Mouse (Mus musculus) small intestine, adult 2 months (tissue): ENCODE measurements at regions not wholly inside any gene's neighbourhood (a gene's known extent, or its start where the extent isn't known, plus 50 kb on each side); places are given as distances from the start of the nearest gene placed in this dataset.

Source experiments
- H3K27ac ChIP-seq: fragments of 200-500 bp; 2 replicates; pipeline ENCODE4 v1.5.1; 2012; ENCODE audit warnings: low read depth, low read length, control low read depth, inconsistent platforms; ENCODE audit not compliant: insufficient read depth
- H3K27me3 ChIP-seq: fragments of 200-500 bp; 2 replicates; pipeline ENCODE4 v1.6.1; 2012; ENCODE audit warnings: mild to moderate bottlenecking, moderate library complexity, low read length, inconsistent platforms; ENCODE audit not compliant: control insufficient read depth, insufficient read depth
- H3K36me3 ChIP-seq: fragments of 200-500 bp; 2 replicates; pipeline ENCODE4 v1.6.1; 2012; ENCODE audit warnings: mild to moderate bottlenecking, low read length, control low read depth, inconsistent platforms; ENCODE audit not compliant: control insufficient read depth, insufficient read depth
- H3K4me1 ChIP-seq: fragments of 200-500 bp; 2 replicates; pipeline ENCODE4 v1.6.1; 2012; ENCODE audit warnings: low read length, inconsistent platforms, mixed read lengths; ENCODE audit not compliant: control insufficient read depth, insufficient read depth, insufficient read length
- H3K4me3 ChIP-seq: fragments of 200-500 bp; 2 replicates; pipeline ENCODE4 v1.5.1; 2012; ENCODE audit warnings: low read depth, mild to moderate bottlenecking, control low read depth, inconsistent platforms, low read length, moderate library complexity
- CTCF ChIP-seq: fragments of 200-500 bp; IDR thresholded peaks from 2 replicates; pipeline ENCODE4 v1.5.1; 2012; ENCODE audit warnings: low read depth, mild to moderate bottlenecking, control low read depth, inconsistent platforms, low read length, moderate library complexity, mixed read lengths; ENCODE audit not compliant: insufficient replicate concordance, insufficient read length; ENCODE audit errors: extremely low read depth
- POLR2A ChIP-seq: fragments of 200-500 bp; IDR thresholded peaks from 2 replicates; pipeline ENCODE4 v1.6.1; 2012; ENCODE audit warnings: low read depth, mild to moderate bottlenecking, control low read depth, inconsistent platforms, low read length, moderate library complexity
- WGBS: fragments of 180-500 bp; shearing (Covaris S2); methylation state at CpG from one replicate; pipeline ENCODE4 v1.1.7; 2018; 5-methylcytosine and 5-hydroxymethylcytosine counted together

DNA sequence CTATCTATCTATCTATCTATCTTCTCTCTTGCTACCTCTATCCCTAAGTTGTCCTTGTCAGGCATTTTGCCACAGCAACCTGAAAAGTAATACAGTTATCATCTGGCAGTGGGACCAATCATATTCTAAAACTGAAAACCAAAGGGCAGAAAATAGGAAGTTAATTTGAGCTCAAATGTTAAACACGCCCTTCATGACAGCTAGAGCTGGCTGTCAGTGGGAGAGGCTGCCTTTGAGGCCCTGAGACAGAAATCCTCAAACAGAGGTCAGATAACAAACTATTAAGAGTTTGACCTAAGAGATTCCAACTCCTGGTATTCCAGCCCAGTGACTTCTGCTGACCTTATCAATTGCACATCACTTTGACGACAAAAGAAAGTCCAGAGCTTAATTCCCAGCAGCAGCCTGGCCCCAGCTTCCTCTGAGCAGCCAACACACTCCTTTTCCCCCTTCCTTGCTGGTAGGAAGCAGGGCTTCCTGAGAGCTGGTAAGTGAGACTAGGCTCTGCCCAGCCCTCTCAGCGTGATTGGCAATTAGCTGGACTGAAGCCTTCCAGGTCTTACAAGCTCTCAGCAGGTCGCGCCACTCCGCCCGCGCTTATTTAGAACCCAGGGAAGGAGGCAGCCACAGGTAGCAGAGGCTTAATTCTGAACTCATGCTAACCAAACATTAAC lies 250.0 kb downstream of the Sec61b start:
- Histone ChIP-seq H3K4me1 (no peaks in the 10 kb centered on the region), H3K4me3 (no peak overlapping the region), H3K36me3 (no peaks in the 10 kb centered on the region), H3K27ac (no peak overlapping the region), H3K27me3 (no peaks in the 10 kb centered on the region)
- TF ChIP-seq CTCF (no peak), POLR2A (no peak)
- 27% methylated on average over 8 of the region's 8 CpGs for WGBS

DNA sequence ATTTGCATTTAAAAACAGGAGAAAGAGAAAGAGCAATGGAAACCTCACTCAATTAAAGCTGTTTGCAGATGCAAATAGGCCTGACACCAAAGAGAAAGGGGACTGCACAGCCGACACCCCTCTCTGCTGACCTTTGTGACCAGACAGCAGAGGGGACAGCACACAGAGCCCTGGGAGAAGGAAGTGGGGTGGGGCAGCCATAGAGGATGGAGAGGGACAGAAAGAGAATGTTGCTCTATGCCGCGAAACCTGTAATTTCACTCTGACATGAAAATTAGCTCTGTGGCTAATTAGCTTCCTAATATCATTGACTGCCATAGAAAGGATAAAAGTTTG lies 250.5 kb downstream of the Sec61b start:
- no peak for TF ChIP-seq POLR2A
- 39% methylated on average over 3 of the region's 3 CpGs for WGBS

DNA sequence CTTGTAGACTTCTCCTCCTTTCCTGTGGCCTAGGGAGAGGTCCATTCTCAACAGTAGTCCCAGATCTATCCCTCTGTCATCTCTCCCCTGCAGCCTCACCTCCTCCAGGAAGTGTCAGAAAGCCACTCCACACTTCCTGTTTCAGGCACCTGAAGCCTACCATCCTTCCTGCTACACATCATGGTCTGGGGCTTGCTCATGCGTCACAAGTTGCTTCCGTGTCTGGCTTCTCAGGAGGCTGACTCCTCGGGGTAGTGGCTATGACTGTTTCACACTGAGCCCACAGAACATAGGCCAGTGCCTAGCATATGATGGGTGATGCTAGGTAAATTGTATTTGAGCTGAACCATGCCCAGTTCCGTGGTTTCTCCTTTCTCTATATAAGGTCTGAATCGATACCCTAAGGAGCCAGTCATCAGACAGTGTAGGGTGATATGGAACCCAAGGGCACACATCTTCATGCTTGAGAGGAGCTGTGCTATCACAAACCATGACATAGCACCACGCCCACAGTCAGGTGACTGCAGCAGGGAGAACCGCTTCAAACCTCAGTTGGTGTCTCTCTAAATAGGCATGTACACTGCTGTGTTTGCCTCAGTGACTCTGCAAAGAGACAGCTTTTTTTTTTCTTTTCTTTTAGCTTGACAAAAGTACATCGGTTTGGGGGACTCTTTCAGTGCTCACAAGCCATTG lies 272.2 kb downstream of the Sec61b start:
- Histone ChIP-seq H3K27ac (no peak overlapping the region), H3K4me1 (no peaks in the 10 kb centered on the region), H3K27me3 (no peaks in the 10 kb centered on the region), H3K36me3 (no peaks in the 10 kb centered on the region), H3K4me3 (no peak overlapping the region)
- no peak for TF ChIP-seq POLR2A
- TF ChIP-seq CTCF, result no peak
- 76% methylated on average over 8 of the region's 8 CpGs for WGBS

More for the DNA sequence above, 250.5 kb downstream of the Sec61b start:
- Histone ChIP-seq H3K4me3 (no peak overlapping the region), H3K4me1 (no peaks in the 10 kb centered on the region), H3K36me3 (no peaks in the 10 kb centered on the region), H3K27ac (no peak overlapping the region), H3K27me3 (no peaks in the 10 kb centered on the region)

DNA sequence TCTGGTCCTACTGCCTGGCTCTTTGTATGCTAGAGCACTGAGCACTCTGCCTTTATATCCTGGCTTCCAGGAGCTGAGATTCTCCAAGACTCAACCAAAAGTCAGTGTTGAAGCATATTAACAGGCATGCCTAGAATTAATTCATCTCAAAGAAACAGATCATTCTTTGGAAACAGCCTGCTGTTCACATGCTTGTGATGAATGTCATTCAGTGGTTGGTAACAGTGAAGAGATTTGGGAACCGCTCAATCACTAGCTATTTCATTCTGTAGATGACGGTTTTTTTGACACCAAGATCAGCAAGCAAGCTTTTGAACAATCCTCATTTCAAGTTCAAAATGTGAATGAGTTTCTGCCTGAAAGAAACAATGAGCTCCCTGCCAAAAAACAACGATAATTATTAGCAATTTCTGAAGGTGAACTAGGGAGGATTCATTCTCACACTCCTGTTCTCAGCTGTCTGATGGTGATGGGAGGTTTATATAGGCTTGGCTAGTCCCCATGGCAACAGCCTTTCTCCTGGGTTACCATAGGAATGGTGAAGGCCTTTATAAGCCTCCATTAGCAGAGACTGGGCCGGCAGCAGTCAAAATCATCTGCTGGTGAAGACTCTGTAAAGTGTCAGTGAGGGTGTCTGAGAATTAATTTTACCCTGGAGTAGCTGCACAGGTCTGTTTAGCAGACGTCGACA lies 272.6 kb upstream of the Nr4a3 start:
- Histone ChIP-seq H3K4me3 (no peak overlapping the region), H3K36me3 (no peaks in the 10 kb centered on the region), H3K27ac (no peak overlapping the region), H3K4me1 (no peaks in the 10 kb centered on the region), H3K27me3 (no peaks in the 10 kb centered on the region)
- no peak for TF ChIP-seq CTCF
- no peak for TF ChIP-seq POLR2A
- 74% methylated on average over 6 of the region's 6 CpGs for WGBS

DNA sequence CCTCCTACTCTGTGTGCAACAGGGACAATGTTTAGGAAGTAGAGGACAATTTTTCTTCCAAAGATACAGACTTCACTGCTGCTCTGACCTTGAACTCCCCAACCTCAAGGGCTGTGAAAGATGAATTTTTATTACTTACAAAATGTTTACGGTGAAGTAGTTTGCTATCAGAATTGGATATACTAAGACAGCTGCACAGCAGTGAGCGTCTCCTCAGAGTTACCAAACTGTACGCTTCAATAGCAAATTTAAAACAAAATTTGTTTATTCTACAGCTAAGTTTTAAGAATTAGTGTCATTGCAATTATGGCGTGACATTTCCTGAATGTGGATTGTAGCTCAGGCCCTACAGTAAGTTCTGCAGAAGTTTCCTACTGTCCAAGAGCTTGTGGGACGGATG lies 270.3 kb upstream of the Nr4a3 start:
- H3K36me3 ChIP-seq, result no peaks in the 10 kb centered on the region
- WGBS, result 64% methylated on average over 5 of the region's 5 CpGs
- TF ChIP-seq CTCF (no peak), POLR2A (no peak)

DNA sequence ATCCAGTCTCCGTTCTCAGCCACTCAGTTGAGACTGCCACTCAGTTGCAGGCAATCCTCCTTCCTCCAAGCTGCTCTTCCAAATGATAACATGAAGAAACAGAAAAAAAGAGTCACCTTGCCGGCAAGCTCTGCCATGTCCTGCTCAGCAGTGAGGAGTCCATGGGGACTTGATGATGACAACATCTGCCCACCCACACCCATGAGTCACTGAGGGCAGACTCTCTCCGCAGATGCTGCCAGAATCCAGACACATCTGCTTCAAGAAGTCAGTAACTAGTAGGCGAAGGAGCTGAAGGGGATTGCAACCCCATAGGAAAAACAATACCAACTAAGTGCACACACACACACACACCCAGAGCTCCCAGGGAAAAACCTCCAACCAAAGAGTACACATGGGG lies 263.9 kb upstream of the Nr4a3 start:
- TF ChIP-seq POLR2A (no peak), CTCF (no peak)
- no peak overlapping the region for H3K27ac ChIP-seq
- no peaks in the 10 kb centered on the region for H3K36me3 ChIP-seq
- WGBS, result 88% methylated on average over 4 of the region's 4 CpGs
- no peak overlapping the region for H3K4me3 ChIP-seq
- H3K27me3 ChIP-seq, result no peaks in the 10 kb centered on the region
- no peaks in the 10 kb centered on the region for H3K4me1 ChIP-seq

More for the DNA sequence above, 270.3 kb upstream of the Nr4a3 start:
- Histone ChIP-seq H3K27me3 (no peaks in the 10 kb centered on the region), H3K4me1 (no peaks in the 10 kb centered on the region), H3K4me3 (no peak overlapping the region), H3K27ac (no peak overlapping the region)

GRCm38 (mm10) chr4:47796977-47797376 lies 248.0 kb upstream of the Nr4a3 start:
- H3K4me1 ChIP-seq, result no peaks in the 10 kb centered on the region
- WGBS, result 74% methylated on average over 4 of the region's 4 CpGs
- H3K27me3 ChIP-seq, result no peaks in the 10 kb centered on the region
- H3K4me3 ChIP-seq, result no peak overlapping the region
- TF ChIP-seq CTCF, result no peak
- no peak for TF ChIP-seq POLR2A
- H3K27ac ChIP-seq, result no peak overlapping the region
- no peaks in the 10 kb centered on the region for H3K36me3 ChIP-seq
